Mouse (Mus musculus): ENCODE results near the gene Olfr1016.

Gene Olfr1016

GRCm38 (mm10) chr2:85802444-85802843 is at the start of gene Olfr1016:
TSS of gene Olfr1016 (minus strand) at chr2:85802544.
- DNase-seq = no peak

DNA sequence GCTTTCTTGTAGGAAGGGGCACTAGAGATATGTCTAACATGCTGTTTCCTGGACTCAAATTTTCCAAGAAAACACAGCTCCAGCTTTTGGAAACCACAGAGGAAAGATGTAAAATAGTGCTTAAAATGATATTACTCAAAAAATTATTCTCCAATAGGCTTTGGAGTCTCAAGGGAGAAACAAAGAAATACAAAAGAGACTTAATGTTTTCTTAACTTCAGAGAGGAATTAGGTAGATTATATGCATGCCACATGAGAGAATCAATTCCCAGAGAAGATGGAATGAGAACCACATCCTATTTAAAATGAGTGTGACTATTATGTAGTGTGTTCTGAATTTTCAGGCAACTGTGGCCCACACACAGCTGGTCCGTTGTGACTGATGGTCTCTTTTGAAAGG is 44.4 kb upstream of the Olfr1016 start, which contains the start of gene Olfr1020:
Olfr1020 (plus strand) TSS at position 301 of the 400 bp plus-strand sequence.
- no peak for DNase-seq

DNA sequence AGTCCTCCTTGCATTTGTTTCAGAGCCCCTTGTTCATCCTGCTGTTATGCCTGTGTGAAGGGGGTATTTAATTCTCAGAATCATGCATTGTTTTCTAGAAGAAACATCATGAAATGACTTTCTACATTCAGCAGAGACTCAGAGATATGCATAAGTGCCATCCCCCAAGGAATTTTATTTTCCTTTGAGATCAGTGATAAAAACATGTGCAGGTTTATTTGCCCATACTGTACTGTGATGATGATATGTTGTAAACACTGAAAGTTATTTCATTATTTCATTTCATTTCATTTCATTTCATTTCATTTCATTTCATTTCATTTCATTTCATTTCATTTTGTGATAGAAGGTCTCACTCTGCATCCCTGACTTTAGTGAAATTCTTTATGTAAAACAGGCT is 43.0 kb upstream of the Olfr1016 start, which contains the start of gene Olfr1019:
Olfr1019 (minus strand) TSS at position 101 of the 400 bp plus-strand sequence.
- no peak for DNase-seq

- DNase-seq = no peak
Observed at GRCm38 (mm10) chr2:85818179-85818578, 15.8 kb upstream of the Olfr1016 start, which contains the start of gene Olfr1018. TSS of gene Olfr1018 (plus strand) at chr2:85818479.

DNA sequence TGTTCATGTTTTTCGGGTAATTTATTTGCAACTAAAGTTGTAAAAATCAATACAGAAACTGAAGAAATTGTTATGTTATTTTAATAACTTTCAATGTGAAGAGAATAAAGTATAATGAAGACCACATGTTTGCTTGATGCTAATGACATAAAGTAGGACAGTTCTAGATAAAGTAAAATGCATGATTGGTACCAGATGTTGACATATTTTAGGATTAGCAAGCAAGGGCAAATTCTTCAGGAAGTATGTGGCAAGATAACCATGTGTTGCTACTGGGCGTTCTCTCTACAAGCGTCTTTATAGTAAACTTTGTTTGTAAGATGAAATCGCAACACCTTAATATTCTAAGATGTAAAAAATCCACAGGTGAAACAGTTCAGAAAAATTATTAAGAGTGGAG is 2.2 kb upstream of the Olfr1016 start:
- DNase-seq = no peak

DNA sequence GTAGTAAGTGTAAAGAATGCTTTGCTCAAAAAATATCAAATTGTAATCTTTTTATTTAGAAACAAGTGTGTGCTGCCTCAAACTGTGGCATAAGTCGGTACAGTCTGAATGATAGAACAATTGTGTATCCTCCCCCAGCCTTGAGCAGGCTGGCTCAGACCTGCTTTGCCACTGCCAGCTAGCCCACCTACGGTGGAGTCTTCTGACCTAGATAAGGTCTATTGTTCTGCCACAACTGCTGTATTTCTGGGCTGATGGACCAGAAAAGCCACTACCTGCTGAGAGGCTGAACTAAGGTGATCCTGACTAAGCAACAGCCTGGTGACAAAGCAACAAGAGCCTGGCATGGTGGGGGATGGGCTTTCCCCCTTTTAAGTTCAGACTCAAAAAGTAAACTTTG is 10.0 kb downstream of the Olfr1016 start:
- DNase-seq = no peak

GRCm38 (mm10) chr2:85781717-85782116 is 20.6 kb downstream of the Olfr1016 start, which contains the start of gene Olfr1015:
TSS of gene Olfr1015 (plus strand) at chr2:85782017.
- no peak for DNase-seq

DNA sequence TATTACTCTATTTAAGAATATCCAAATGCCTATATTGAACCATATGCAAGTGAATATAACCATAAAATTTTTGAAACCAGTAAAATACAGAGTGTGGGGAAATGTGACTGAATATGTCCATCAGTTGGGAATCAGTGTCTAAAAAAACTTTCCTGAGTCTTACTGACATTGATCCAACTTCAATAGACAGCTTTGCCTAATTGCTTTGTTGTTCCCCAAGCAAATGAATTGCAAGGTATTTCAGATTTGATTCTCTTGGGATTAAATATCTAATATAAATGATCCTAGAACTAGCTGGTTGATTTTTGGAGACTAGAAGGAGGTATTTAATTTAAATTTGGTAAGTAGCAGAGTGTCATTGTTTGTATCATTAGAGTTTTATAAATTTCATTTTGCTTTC is 29.9 kb downstream of the Olfr1016 start, which contains the start of gene Olfr1014:
Olfr1014 (plus strand) TSS at position 301 of the 400 bp plus-strand sequence.
- DNase-seq = no peak

DNA sequence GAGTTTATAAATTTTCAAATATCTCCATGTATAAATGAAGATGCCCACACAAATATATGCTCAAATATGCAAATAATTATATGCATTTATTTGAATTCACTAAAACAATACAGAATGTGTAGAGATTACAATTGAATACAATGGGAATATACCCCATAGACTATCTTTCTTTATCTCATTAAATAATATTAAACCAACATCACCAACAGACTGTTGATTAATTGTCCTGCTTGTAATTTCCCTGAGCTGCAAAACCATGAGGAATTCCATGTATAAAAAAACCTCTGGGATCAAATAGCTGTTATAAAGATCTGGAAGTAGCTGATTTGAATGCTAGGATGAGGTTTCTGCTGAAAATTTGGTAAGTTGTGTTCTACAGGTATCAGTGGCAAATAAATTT is 35.5 kb downstream of the Olfr1016 start, which contains the start of gene Olfr1013:
Olfr1013 (plus strand) TSS at position 301 of the 400 bp plus-strand sequence.
- DNase-seq = no peak

- DNase-seq = no peak
Observed at GRCm38 (mm10) chr2:85762666-85763065, 39.7 kb downstream of the Olfr1016 start, which contains the start of gene Olfr1012. TSS of gene Olfr1012 (minus strand) at chr2:85762766.

DNA sequence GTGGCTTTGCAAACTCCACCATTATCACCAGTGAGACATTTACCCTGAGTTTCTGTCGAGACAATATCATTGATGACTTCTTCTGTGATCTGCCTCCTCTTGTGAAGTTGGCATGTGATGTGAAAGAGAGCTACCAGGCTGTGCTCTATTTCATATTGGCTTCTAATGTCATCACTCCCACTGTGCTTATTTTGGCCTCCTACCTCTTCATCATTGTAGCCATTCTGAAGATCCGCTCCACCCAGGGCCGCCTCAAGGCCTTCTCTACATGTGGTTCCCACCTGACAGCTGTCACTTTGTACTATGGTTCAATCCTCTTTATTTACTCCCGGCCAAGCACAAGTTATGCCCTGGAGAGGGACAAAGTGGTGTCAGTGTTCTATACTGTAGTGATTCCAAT is 48.5 kb downstream of the Olfr1016 start:
- DNase-seq = no peak
